Mouse (Mus musculus): ENCODE results near the gene Meis2. TPM values are rescaled to one million over a fixed set of nuclear protein-coding genes. Genes with fewer than 3 reads are reported as not detected.

Meis2 gene
- total RNA-seq, 1 experiment, result 12.4 TPM

DNA sequence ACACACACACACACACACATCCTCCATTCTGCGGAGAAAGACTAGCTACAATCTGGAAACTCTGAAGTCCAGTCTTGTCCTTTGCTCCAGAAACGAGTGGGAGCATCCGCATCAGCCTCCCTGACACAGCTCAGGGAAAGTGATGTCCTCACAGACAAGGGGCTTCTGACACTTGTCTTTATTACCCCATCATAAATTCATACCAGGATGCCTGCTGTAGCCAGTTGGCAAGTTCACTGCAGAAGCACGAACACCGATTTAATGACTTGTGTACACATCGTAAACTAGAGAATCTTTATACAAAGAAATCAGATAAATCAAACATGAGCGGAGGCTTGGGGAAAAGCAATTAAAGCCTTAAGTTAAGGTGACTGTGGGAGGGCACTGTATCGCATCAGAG is 122.6 kb downstream of the Meis2 start:
- no peak overlapping the region for H3K9ac ChIP-seq (ENCODE audit: insufficient read depth, low read depth, low read length, poor library complexity, severe bottlenecking)
- H3K36me3 ChIP-seq (ENCODE audit: control insufficient read depth, insufficient read depth, low read length, poor library complexity, severe bottlenecking), result no peaks in the 10 kb centered on the region

DNA sequence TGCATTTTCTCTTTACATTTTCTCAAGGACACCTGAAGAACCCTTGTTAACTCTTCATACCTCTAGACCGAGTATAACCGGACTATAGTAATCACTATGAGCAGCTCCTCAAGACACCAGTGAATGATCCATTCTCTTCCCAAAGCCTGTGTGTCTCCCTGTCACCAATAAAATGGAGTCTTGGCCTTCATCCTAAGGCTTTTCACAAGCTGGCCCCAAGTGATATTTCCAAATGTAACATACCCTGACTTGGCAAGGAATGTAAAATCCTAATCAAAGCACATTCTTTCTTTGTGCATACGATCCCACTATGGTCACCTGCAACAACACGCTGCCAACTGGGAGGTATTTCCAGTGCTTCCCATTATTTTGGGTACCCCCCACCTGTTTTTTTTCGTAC is 125.8 kb downstream of the Meis2 start:
- in situ Hi-C loops (cut with MboI; ENCODE audit: low sequenced_read_pairs in 2 of 2, unreplicated experiment in 2 of 2), result no loop called here
- no peak overlapping the region for H3K27ac ChIP-seq (ENCODE audit: insufficient read depth, low read depth, low read length, poor library complexity, severe bottlenecking)
- no peaks in the 10 kb centered on the region for H3K36me3 ChIP-seq (ENCODE audit: control insufficient read depth, insufficient read depth, low read length, poor library complexity, severe bottlenecking)
- no peaks in the 10 kb centered on the region for H3K9me3 ChIP-seq (ENCODE audit: control insufficient read depth, insufficient read depth, low read depth, low read length)
- TF ChIP-seq CHD2 (IDR thresholded peaks at IDR 0.05; ENCODE audit: low read depth, low read length) (no peak), ZC3H11A (IDR thresholded peaks at IDR 0.05; ENCODE audit: borderline replicate concordance, low read depth, low read length) (no peak), ZNF384 (IDR thresholded peaks at IDR 0.05; ENCODE audit: low read depth, low read length) (no peak), HCFC1 (IDR thresholded peaks at IDR 0.05; ENCODE audit: borderline replicate concordance, insufficient read depth, low read length) (no peak), MAFK (IDR thresholded peaks at IDR 0.05; ENCODE audit: insufficient read depth, low read depth, low read length) (no peak)
- DNase-seq (ENCODE audit: low read depth, low spot score), result no peak
- H3K9ac ChIP-seq (ENCODE audit: insufficient read depth, low read depth, low read length, poor library complexity, severe bottlenecking), result no peak overlapping the region
- no peak overlapping the region for H3K4me3 ChIP-seq (ENCODE audit: insufficient read depth in 1 of 2, low read depth in 1 of 2, low read length in 2 of 2, poor library complexity in 1 of 2, severe bottlenecking in 1 of 2)
- H3K4me1 ChIP-seq (ENCODE audit: control insufficient read depth in 2 of 2, insufficient read depth in 2 of 2, low read length in 2 of 2, poor library complexity in 1 of 2), result no peaks in the 10 kb centered on the region

More for the DNA sequence above, 122.6 kb downstream of the Meis2 start:
- no peak overlapping the region for H3K4me3 ChIP-seq (ENCODE audit: insufficient read depth in 1 of 2, low read depth in 1 of 2, low read length in 2 of 2, poor library complexity in 1 of 2, severe bottlenecking in 1 of 2)
- H3K27ac ChIP-seq (ENCODE audit: insufficient read depth, low read depth, low read length, poor library complexity, severe bottlenecking), result no peak overlapping the region
- in situ Hi-C loops (cut with MboI; ENCODE audit: low sequenced_read_pairs in 2 of 2, unreplicated experiment in 2 of 2), result no loop called here
- no peaks in the 10 kb centered on the region for H3K9me3 ChIP-seq (ENCODE audit: control insufficient read depth, insufficient read depth, low read depth, low read length)
- no peaks in the 10 kb centered on the region for H3K4me1 ChIP-seq (ENCODE audit: control insufficient read depth in 2 of 2, insufficient read depth in 2 of 2, low read length in 2 of 2, poor library complexity in 1 of 2)
- no peak for DNase-seq (ENCODE audit: low read depth, low spot score)
- TF ChIP-seq CHD2 (IDR thresholded peaks at IDR 0.05; ENCODE audit: low read depth, low read length), result no peak
- no peak for TF ChIP-seq MAFK (IDR thresholded peaks at IDR 0.05; ENCODE audit: insufficient read depth, low read depth, low read length)
- TF ChIP-seq ZNF384 (IDR thresholded peaks at IDR 0.05; ENCODE audit: low read depth, low read length), result no peak
- no peak for TF ChIP-seq ZC3H11A (IDR thresholded peaks at IDR 0.05; ENCODE audit: borderline replicate concordance, low read depth, low read length)
- no peak for TF ChIP-seq HCFC1 (IDR thresholded peaks at IDR 0.05; ENCODE audit: borderline replicate concordance, insufficient read depth, low read length)

DNA sequence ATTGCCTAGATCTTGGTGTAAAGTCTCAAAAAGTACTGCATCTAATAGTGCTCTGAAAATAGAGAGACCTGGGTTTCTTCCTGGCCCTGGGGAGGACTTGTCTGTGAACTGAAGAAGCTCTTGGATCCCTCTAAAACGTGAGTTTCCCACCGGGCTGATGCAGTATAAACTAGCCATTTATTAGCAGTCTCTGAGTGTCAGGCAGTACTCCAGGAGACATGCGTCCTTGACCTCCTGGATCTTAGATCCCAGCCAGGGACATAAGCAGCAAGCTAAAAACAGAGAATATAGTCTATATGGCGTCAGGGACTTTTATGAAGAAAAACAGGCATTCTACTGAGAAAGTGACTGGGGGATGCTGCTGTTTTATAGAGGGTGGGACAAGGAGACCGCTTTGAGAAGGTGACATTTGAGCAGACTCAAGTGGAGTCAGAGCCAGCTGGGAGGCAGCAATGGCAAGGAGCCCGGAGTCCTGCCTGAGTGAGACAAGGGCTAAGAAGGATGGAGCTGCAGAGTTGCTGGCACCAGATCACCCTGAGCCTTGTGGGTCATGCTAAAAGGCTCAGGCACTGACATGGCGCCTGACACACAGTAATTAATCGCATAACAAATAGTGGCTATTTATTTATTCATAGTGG is 126.6 kb downstream of the Meis2 start:
- no peak for DNase-seq (ENCODE audit: low read depth, low spot score)
- no peak for TF ChIP-seq ZNF384 (IDR thresholded peaks at IDR 0.05; ENCODE audit: low read depth, low read length)
- TF ChIP-seq HCFC1 (IDR thresholded peaks at IDR 0.05; ENCODE audit: borderline replicate concordance, insufficient read depth, low read length), result no peak
- TF ChIP-seq CHD2 (IDR thresholded peaks at IDR 0.05; ENCODE audit: low read depth, low read length), result no peak
- no peak for TF ChIP-seq ZC3H11A (IDR thresholded peaks at IDR 0.05; ENCODE audit: borderline replicate concordance, low read depth, low read length)
- TF ChIP-seq MAFK (IDR thresholded peaks at IDR 0.05; ENCODE audit: insufficient read depth, low read depth, low read length), result no peak
- H3K36me3 ChIP-seq (ENCODE audit: control insufficient read depth, insufficient read depth, low read length, poor library complexity, severe bottlenecking), result no peaks in the 10 kb centered on the region
- H3K4me1 ChIP-seq (ENCODE audit: control insufficient read depth in 2 of 2, insufficient read depth in 2 of 2, low read length in 2 of 2, poor library complexity in 1 of 2), result no peaks in the 10 kb centered on the region
- H3K27ac ChIP-seq (ENCODE audit: insufficient read depth, low read depth, low read length, poor library complexity, severe bottlenecking), result no peak overlapping the region
- no peak overlapping the region for H3K4me3 ChIP-seq (ENCODE audit: insufficient read depth in 1 of 2, low read depth in 1 of 2, low read length in 2 of 2, poor library complexity in 1 of 2, severe bottlenecking in 1 of 2)
- no peak overlapping the region for H3K9ac ChIP-seq (ENCODE audit: insufficient read depth, low read depth, low read length, poor library complexity, severe bottlenecking)
- in situ Hi-C loops (cut with MboI; ENCODE audit: low sequenced_read_pairs in 2 of 2, unreplicated experiment in 2 of 2), result no loop called here
- H3K9me3 ChIP-seq (ENCODE audit: control insufficient read depth, insufficient read depth, low read depth, low read length), result no peaks in the 10 kb centered on the region

DNA sequence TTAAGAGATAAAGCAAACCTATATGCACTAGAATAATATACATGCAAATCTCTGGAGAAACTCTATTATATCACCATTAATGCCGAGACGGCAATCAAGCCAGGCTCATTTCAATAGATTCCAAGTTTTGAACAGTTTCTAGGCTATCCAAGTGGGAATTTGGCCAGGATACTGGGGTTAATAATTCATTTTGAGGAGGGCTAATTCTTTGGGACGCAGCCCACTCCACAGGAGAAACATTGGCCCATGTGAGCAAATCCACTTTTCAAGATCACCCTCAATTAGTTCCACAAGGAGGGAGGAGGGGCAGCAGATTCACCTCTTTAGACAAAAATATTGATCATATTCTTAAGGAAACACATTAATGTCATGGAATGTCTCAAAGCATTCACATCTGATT is 127.3 kb downstream of the Meis2 start:
- Histone ChIP-seq H3K9me3 (ENCODE audit: control insufficient read depth, insufficient read depth, low read depth, low read length) (no peaks in the 10 kb centered on the region), H3K27ac (ENCODE audit: insufficient read depth, low read depth, low read length, poor library complexity, severe bottlenecking) (no peak overlapping the region), H3K4me1 (ENCODE audit: control insufficient read depth in 2 of 2, insufficient read depth in 2 of 2, low read length in 2 of 2, poor library complexity in 1 of 2) (no peaks in the 10 kb centered on the region), H3K36me3 (ENCODE audit: control insufficient read depth, insufficient read depth, low read length, poor library complexity, severe bottlenecking) (no peaks in the 10 kb centered on the region), H3K4me3 (ENCODE audit: insufficient read depth in 1 of 2, low read depth in 1 of 2, low read length in 2 of 2, poor library complexity in 1 of 2, severe bottlenecking in 1 of 2) (no peak overlapping the region), H3K9ac (ENCODE audit: insufficient read depth, low read depth, low read length, poor library complexity, severe bottlenecking) (no peak overlapping the region)
- in situ Hi-C loops (cut with MboI; ENCODE audit: low sequenced_read_pairs in 2 of 2, unreplicated experiment in 2 of 2), result no loop called here
- no peak for DNase-seq (ENCODE audit: low read depth, low spot score)
- TF ChIP-seq MAFK (IDR thresholded peaks at IDR 0.05; ENCODE audit: insufficient read depth, low read depth, low read length) (no peak), ZC3H11A (IDR thresholded peaks at IDR 0.05; ENCODE audit: borderline replicate concordance, low read depth, low read length) (no peak), CHD2 (IDR thresholded peaks at IDR 0.05; ENCODE audit: low read depth, low read length) (no peak), HCFC1 (IDR thresholded peaks at IDR 0.05; ENCODE audit: borderline replicate concordance, insufficient read depth, low read length) (no peak), ZNF384 (IDR thresholded peaks at IDR 0.05; ENCODE audit: low read depth, low read length) (no peak)

Data from ES-E14 (cell line).